Mouse (Mus musculus) midbrain, embryonic 11.5 days (tissue): ENCODE measurements around the gene Chd4. TPM values are rescaled to one million over a fixed set of nuclear protein-coding genes. Genes with fewer than 3 reads are reported as not detected.
A peak's percentile ranks its signal among the peaks of the same experiment; 100 is the strongest.
"Not testable (repeated sequence)": the region's sequence is repeated elsewhere in the genome, so short reads cannot be mapped to it uniquely, and the experiment has no call there.

Experiments used
- ATAC-seq: fragments of 200-750 bp; cut with Nextera tagmentation; 2 replicates; pipeline ENCODE4 v1.8.0; 2017; ENCODE audit warnings: moderate TSS enrichment, moderate library complexity; ENCODE audit not compliant: low FRiP score
- DNase-seq: peaks from one replicate; pipeline ENCODE4 v3.0.0; 2015; ENCODE audit warnings: low spot score; ENCODE audit errors: missing footprints
- H3K27ac ChIP-seq: fragments of 300-500 bp; sonication (generic); 2 replicates; pipeline ENCODE4 v1.5.1; 2014; ENCODE audit warnings: low read depth, low read length
- H3K27me3 ChIP-seq: fragments of 300-500 bp; sonication (generic); 2 replicates; pipeline ENCODE4 v1.6.1; 2014; ENCODE audit warnings: mild to moderate bottlenecking, low read length, moderate library complexity, mixed read lengths; ENCODE audit not compliant: control insufficient read depth, insufficient read depth
- H3K36me3 ChIP-seq: fragments of 300-500 bp; sonication (generic); 2 replicates; pipeline ENCODE4 v1.6.1; 2014; ENCODE audit warnings: mild to moderate bottlenecking, low read length, moderate library complexity, mixed read lengths; ENCODE audit not compliant: control insufficient read depth, insufficient read depth
- H3K4me1 ChIP-seq: fragments of 300-500 bp; sonication (generic); 2 replicates; pipeline ENCODE4 v1.6.1; 2014; ENCODE audit warnings: low read length; ENCODE audit not compliant: control insufficient read depth, insufficient read depth
- H3K4me2 ChIP-seq: fragments of 300-500 bp; sonication (generic); 2 replicates; pipeline ENCODE4 v1.6.1; 2014; ENCODE audit warnings: mild to moderate bottlenecking, moderate library complexity
- H3K4me3 ChIP-seq: fragments of 300-500 bp; sonication (generic); 2 replicates; pipeline ENCODE4 v1.5.1; 2014; ENCODE audit warnings: low read depth, low read length
- H3K9ac ChIP-seq: fragments of 300-500 bp; sonication (generic); 2 replicates; pipeline ENCODE4 v1.6.1; 2014; ENCODE audit warnings: low read length
- H3K9me3 ChIP-seq: fragments of 300-500 bp; sonication (generic); 2 replicates; pipeline ENCODE4 v1.6.1; 2016; ENCODE audit warnings: low read length; ENCODE audit not compliant: control insufficient read depth
- WGBS: fragments of 180-500 bp; shearing (Covaris S2); extraction: QIAGEN DNeasy Blood & Tissue Kit; methylation state at CpG from one replicate; pipeline ENCODE4 v1.1.7; 2014; 5-methylcytosine and 5-hydroxymethylcytosine counted together
- polyA plus RNA-seq: library from polyadenylated mRNA; unstranded; fragments of >200 nt; fragmentation: Nextera tagmentation; extraction: Ambion mirVana; gene quantifications from 2 replicates; pipeline ENCODE4 v1.2.1, GENCODE M21; 2014

The Chd4 gene
- polyA plus RNA-seq, 1 experiment from 2014 or later = 99.3 TPM

GRCm38 (mm10) chr6:125159773-125160557, 64.2 kb downstream of the Chd4 start:
- H3K27me3 ChIP-seq = no peaks in the 10 kb centered on the region
- H3K4me1 ChIP-seq = peaks cover 32% of the 10 kb centered on the region
- H3K4me2 ChIP-seq = no peak overlapping the region
- DNase-seq (peak; percentile 91), ATAC-seq (no peak)
- no peaks in the 10 kb centered on the region for H3K9me3 ChIP-seq
- H3K36me3 ChIP-seq = peaks cover 20% of the 10 kb centered on the region
- H3K27ac ChIP-seq = peak overlapping the region; percentile 27
- H3K4me3 ChIP-seq = no peak overlapping the region
- 0 out of 2 replicates have a peak overlapping the region, but pooled peaks have one; percentile 12 for H3K9ac ChIP-seq
- 89% methylated on average over 7 of the region's 7 CpGs for WGBS

GRCm38 (mm10) chr6:125160558-125160853, 64.7 kb downstream of the Chd4 start:
- Histone ChIP-seq H3K4me1 (peaks cover 32% of the 10 kb centered on the region), H3K4me3 (no peak overlapping the region), H3K9ac (0 out of 2 replicates have a peak overlapping the region, but pooled peaks have one; percentile 12), H3K4me2 (no peak overlapping the region), H3K9me3 (no peaks in the 10 kb centered on the region), H3K27me3 (no peaks in the 10 kb centered on the region), H3K36me3 (peaks cover 20% of the 10 kb centered on the region), H3K27ac (peak overlapping the region; percentile 27)
- peak; percentile 95 for DNase-seq
- ATAC-seq = no peak
- WGBS = 67% methylated on average over 10 of the region's 10 CpGs

- DNase-seq = peak; percentile 97
- Histone ChIP-seq H3K9ac (no peak overlapping the region), H3K4me3 (no peak overlapping the region), H3K4me2 (no peak overlapping the region), H3K27me3 (no peaks in the 10 kb centered on the region), H3K36me3 (peaks cover 20% of the 10 kb centered on the region), H3K27ac (peak overlapping the region; percentile 27), H3K9me3 (no peaks in the 10 kb centered on the region), H3K4me1 (peaks cover 33% of the 10 kb centered on the region)
- 14% methylated on average over 22 of the region's 22 CpGs for WGBS
- ATAC-seq = no peak
Measured at GRCm38 (mm10) chr6:125160854-125161760, 65.3 kb downstream of the Chd4 start.

- 17% methylated on average over 3 of the region's 5 CpGs for WGBS
- ATAC-seq = not testable (repeated sequence)
Measured at GRCm38 (mm10) chr6:125161971-125162370, 66.2 kb downstream of the Chd4 start.

GRCm38 (mm10) chr6:125162615-125163305, 67.0 kb downstream of the Chd4 start:
- peak overlapping the region; percentile 93; the same call in 1 of the 2 replicates for H3K4me2 ChIP-seq
- 80% methylated on average over 11 of the region's 16 CpGs for WGBS
- H3K36me3 ChIP-seq = peaks cover 20% of the 10 kb centered on the region
- H3K4me3 ChIP-seq, H3K9me3 ChIP-seq, H3K27me3 ChIP-seq, H3K9ac ChIP-seq, H3K27ac ChIP-seq, DNase-seq, ATAC-seq: not testable (repeated sequence)
- H3K4me1 ChIP-seq = peaks cover 36% of the 10 kb centered on the region

More at GRCm38 (mm10) chr6:125161971-125162370, 66.2 kb downstream of the Chd4 start:
- Histone ChIP-seq H3K36me3 (peaks cover 18% of the 10 kb centered on the region), H3K4me1 (peaks cover 34% of the 10 kb centered on the region)
- not testable (repeated sequence) for H3K9me3 ChIP-seq, H3K27me3 ChIP-seq, H3K9ac ChIP-seq, H3K27ac ChIP-seq, H3K4me3 ChIP-seq, H3K4me2 ChIP-seq
- peak; percentile 97 for DNase-seq

GRCm38 (mm10) chr6:125163801-125164657, 68.2 kb downstream of the Chd4 start:
- DNase-seq (peak; percentile 93), ATAC-seq (no peak)
- Histone ChIP-seq H3K9me3 (no peaks in the 10 kb centered on the region), H3K27me3 (no peaks in the 10 kb centered on the region), H3K27ac (peak overlapping the region; percentile 93), H3K4me3 (peak overlapping the region; percentile 96), H3K4me1 (peaks cover 36% of the 10 kb centered on the region), H3K4me2 (peak overlapping the region; percentile 93), H3K36me3 (peaks cover 28% of the 10 kb centered on the region), H3K9ac (peak overlapping the region; percentile 99)
- WGBS = 5% methylated on average over 20 of the region's 20 CpGs

GRCm38 (mm10) chr6:125164672-125165327, 69.0 kb downstream of the Chd4 start:
- Histone ChIP-seq H3K9me3 (no peaks in the 10 kb centered on the region), H3K9ac (peak overlapping the region; percentile 99), H3K27me3 (no peaks in the 10 kb centered on the region), H3K4me3 (peak overlapping the region; percentile 96), H3K36me3 (peaks cover 27% of the 10 kb centered on the region), H3K4me2 (peak overlapping the region; percentile 93), H3K4me1 (peaks cover 36% of the 10 kb centered on the region), H3K27ac (peak overlapping the region; percentile 93)
- WGBS = under 1% methylated on average over 39 of the region's 39 CpGs
- peak; percentile 96 for DNase-seq
- ATAC-seq = peak; percentile 49
